Mouse (Mus musculus) limb, embryonic 10.5 days (tissue): ENCODE results near the gene Gm2174. TPM values are rescaled to one million over a fixed set of nuclear protein-coding genes. Genes with fewer than 3 reads are reported as not detected.

Experiments used
- DNase-seq: peaks from one replicate; pipeline ENCODE4 v3.0.0-alpha.2; 2017; ENCODE audit warnings: low spot score
- H3K27ac ChIP-seq: fragments of 300-500 bp; sonication (generic); 2 replicates; pipeline ENCODE4 v1.5.1; 2016; ENCODE audit warnings: mild to moderate bottlenecking
- H3K27me3 ChIP-seq: fragments of 300-500 bp; sonication (generic); 2 replicates; pipeline ENCODE4 v1.6.1; 2016; ENCODE audit warnings: low read depth, mild to moderate bottlenecking; ENCODE audit not compliant: poor library complexity, severe bottlenecking
- H3K36me3 ChIP-seq: fragments of 300-500 bp; sonication (generic); 2 replicates; pipeline ENCODE4 v1.6.1; 2016; ENCODE audit warnings: mild to moderate bottlenecking, moderate library complexity
- H3K4me1 ChIP-seq: fragments of 300-500 bp; sonication (generic); 2 replicates; pipeline ENCODE4 v1.6.1; 2016
- H3K4me3 ChIP-seq: fragments of 300-500 bp; sonication (generic); 2 replicates; pipeline ENCODE4 v1.5.1; 2016; ENCODE audit warnings: mild to moderate bottlenecking, moderate library complexity
- H3K9me3 ChIP-seq: fragments of 300-500 bp; sonication (generic); replicated peaks from 2 replicates; pipeline ENCODE4 v1.6.1; 2016; ENCODE audit warnings: mild to moderate bottlenecking
- WGBS: fragments of 180-500 bp; shearing (Covaris S2); methylation state at CpG from one replicate; pipeline ENCODE4 v1.1.7; 2016; 5-methylcytosine and 5-hydroxymethylcytosine counted together
- polyA plus RNA-seq: library from polyadenylated mRNA; unstranded; fragments of >200 nt; fragmentation: Nextera tagmentation; extraction: Ambion mirVana; gene quantifications from 2 replicates; pipeline ENCODE4 v1.2.1, GENCODE M21; 2016

Gm2174 gene
- polyA plus RNA-seq, 1 experiment from 2014 or later, result 1.6 TPM

- no peak for DNase-seq
- Histone ChIP-seq H3K36me3 (peaks cover 13% of the 10 kb centered on the region), H3K27me3 (no peaks in the 10 kb centered on the region), H3K27ac (no peak overlapping the region), H3K4me1 (peaks cover 13% of the 10 kb centered on the region), H3K9me3 (no peaks in the 10 kb centered on the region), H3K4me3 (no peak overlapping the region)
- WGBS, result 75% methylated on average over 14 of the region's 14 CpGs
Measured at GRCm38 (mm10) chrX:56462020-56462933, 14.5 kb downstream of the Gm2174 start.

GRCm38 (mm10) chrX:56464906-56465305 lies 17.1 kb downstream of the Gm2174 start:
- no peak for DNase-seq
- Histone ChIP-seq H3K4me1 (peaks cover 19% of the 10 kb centered on the region), H3K36me3 (peaks cover 12% of the 10 kb centered on the region), H3K27me3 (no peaks in the 10 kb centered on the region), H3K27ac (no peak overlapping the region), H3K9me3 (no peaks in the 10 kb centered on the region), H3K4me3 (no peak overlapping the region)
- 86% methylated on average over 1 of the region's 1 CpGs for WGBS

GRCm38 (mm10) chrX:56467688-56468087 lies 19.9 kb downstream of the Gm2174 start:
- Histone ChIP-seq H3K27me3 (no peaks in the 10 kb centered on the region), H3K4me1 (peaks cover 9% of the 10 kb centered on the region), H3K36me3 (peaks cover 15% of the 10 kb centered on the region), H3K4me3 (no peak overlapping the region), H3K9me3 (no peaks in the 10 kb centered on the region), H3K27ac (peak overlapping the region; percentile 81)
- peak; percentile 37 for DNase-seq
- WGBS, result 30% methylated on average over 4 of the region's 4 CpGs

- H3K9me3 ChIP-seq, result no peaks in the 10 kb centered on the region
- DNase-seq, result peak; percentile 35
- 36% methylated on average over 6 of the region's 6 CpGs for WGBS
- H3K36me3 ChIP-seq, result peaks cover 15% of the 10 kb centered on the region
- H3K4me3 ChIP-seq, result no peak overlapping the region
- H3K4me1 ChIP-seq, result peaks cover 9% of the 10 kb centered on the region
- H3K27me3 ChIP-seq, result no peaks in the 10 kb centered on the region
- peak overlapping the region; percentile 81 for H3K27ac ChIP-seq
Measured at GRCm38 (mm10) chrX:56468422-56468821, 20.7 kb downstream of the Gm2174 start.

- H3K9me3 ChIP-seq, result no peaks in the 10 kb centered on the region
- H3K27ac ChIP-seq, result no peak overlapping the region
- no peak overlapping the region for H3K4me3 ChIP-seq
- no peak for DNase-seq
- WGBS, result 84% methylated on average over 8 of the region's 8 CpGs
- no peaks in the 10 kb centered on the region for H3K27me3 ChIP-seq
- peaks cover 11% of the 10 kb centered on the region for H3K36me3 ChIP-seq
- no peaks in the 10 kb centered on the region for H3K4me1 ChIP-seq
Measured at GRCm38 (mm10) chrX:56474035-56474434, 26.3 kb downstream of the Gm2174 start.

- no peak for DNase-seq
Measured at GRCm38 (mm10) chrX:56477553-56477952, 29.8 kb downstream of the Gm2174 start.

GRCm38 (mm10) chrX:56481906-56482305 lies 34.1 kb downstream of the Gm2174 start:
- WGBS, result 80% methylated on average over 3 of the region's 3 CpGs
- no peak for DNase-seq

More at GRCm38 (mm10) chrX:56477553-56477952, 29.8 kb downstream of the Gm2174 start:
- Histone ChIP-seq H3K27me3 (no peaks in the 10 kb centered on the region), H3K36me3 (peaks cover 23% of the 10 kb centered on the region), H3K4me1 (no peaks in the 10 kb centered on the region), H3K27ac (no peak overlapping the region), H3K4me3 (no peak overlapping the region), H3K9me3 (no peaks in the 10 kb centered on the region)
- 82% methylated on average over 3 of the region's 3 CpGs for WGBS

GRCm38 (mm10) chrX:56489758-56490157 lies 42.0 kb downstream of the Gm2174 start:
- WGBS, result 16% methylated on average over 1 of the region's 1 CpGs
- Histone ChIP-seq H3K4me1 (no peaks in the 10 kb centered on the region), H3K27me3 (no peaks in the 10 kb centered on the region), H3K36me3 (peaks cover 34% of the 10 kb centered on the region), H3K27ac (no peak overlapping the region), H3K9me3 (no peaks in the 10 kb centered on the region), H3K4me3 (no peak overlapping the region)
- peak; percentile 71 for DNase-seq

More at GRCm38 (mm10) chrX:56481906-56482305, 34.1 kb downstream of the Gm2174 start:
- no peaks in the 10 kb centered on the region for H3K4me1 ChIP-seq
- no peaks in the 10 kb centered on the region for H3K9me3 ChIP-seq
- H3K4me3 ChIP-seq, result no peak overlapping the region
- H3K27me3 ChIP-seq, result no peaks in the 10 kb centered on the region
- peaks cover 47% of the 10 kb centered on the region for H3K36me3 ChIP-seq
- no peak overlapping the region for H3K27ac ChIP-seq

- Histone ChIP-seq H3K4me1 (no peaks in the 10 kb centered on the region), H3K9me3 (no peaks in the 10 kb centered on the region), H3K27ac (no peak overlapping the region), H3K36me3 (peaks cover 49% of the 10 kb centered on the region), H3K27me3 (no peaks in the 10 kb centered on the region), H3K4me3 (no peak overlapping the region)
- WGBS, result 89% methylated on average over 7 of the region's 7 CpGs
- DNase-seq, result no peak
Measured at GRCm38 (mm10) chrX:56497241-56497640, 49.5 kb downstream of the Gm2174 start.

Other genes with a start within 250 kb of the Gm2174 start
- gene Gm773, start 235.1 kb upstream of the Gm2174 start, polyA plus RNA-seq, result not detected in 2 replicates
- gene Zfp449, start 101.6 kb upstream of the Gm2174 start, polyA plus RNA-seq, result 7.6 and 9.1 TPM in 2 replicates
- 5.9 and 10.6 TPM in 2 replicates for gene Smim10l2a, start 73.4 kb upstream of the Gm2174 start, polyA plus RNA-seq
- 35.5 and 36.0 TPM in 2 replicates for gene Ints6l, start 6.9 kb downstream of the Gm2174 start, polyA plus RNA-seq
- gene Gm10477, start 76.8 kb downstream of the Gm2174 start, polyA plus RNA-seq, result not detected in 2 replicates
- gene Gm648, start 101.6 kb downstream of the Gm2174 start, polyA plus RNA-seq, result 0.14 TPM in 1 of 2 replicates, not detected in the other
- 35.5 and 38.7 TPM in 2 replicates for gene Mmgt1, start 150.1 kb downstream of the Gm2174 start, polyA plus RNA-seq
- 7.5 and 10.6 TPM in 2 replicates for gene Slc9a6, start 161.8 kb downstream of the Gm2174 start, polyA plus RNA-seq